Mouse (Mus musculus) small intestine, adult 2 months (tissue): ENCODE results near the gene Cep41. TPM values are rescaled to one million over a fixed set of nuclear protein-coding genes. Genes with fewer than 3 reads are reported as not detected.

Experiments used
- H3K27ac ChIP-seq: fragments of 200-500 bp; 2 replicates; pipeline ENCODE4 v1.5.1; 2012; ENCODE audit warnings: low read depth, low read length, control low read depth, inconsistent platforms; ENCODE audit not compliant: insufficient read depth
- H3K27me3 ChIP-seq: fragments of 200-500 bp; 2 replicates; pipeline ENCODE4 v1.6.1; 2012; ENCODE audit warnings: mild to moderate bottlenecking, moderate library complexity, low read length, inconsistent platforms; ENCODE audit not compliant: control insufficient read depth, insufficient read depth
- H3K36me3 ChIP-seq: fragments of 200-500 bp; 2 replicates; pipeline ENCODE4 v1.6.1; 2012; ENCODE audit warnings: mild to moderate bottlenecking, low read length, control low read depth, inconsistent platforms; ENCODE audit not compliant: control insufficient read depth, insufficient read depth
- H3K4me1 ChIP-seq: fragments of 200-500 bp; 2 replicates; pipeline ENCODE4 v1.6.1; 2012; ENCODE audit warnings: low read length, inconsistent platforms, mixed read lengths; ENCODE audit not compliant: control insufficient read depth, insufficient read depth, insufficient read length
- H3K4me3 ChIP-seq: fragments of 200-500 bp; 2 replicates; pipeline ENCODE4 v1.5.1; 2012; ENCODE audit warnings: low read depth, mild to moderate bottlenecking, control low read depth, inconsistent platforms, low read length, moderate library complexity
- CTCF ChIP-seq: fragments of 200-500 bp; IDR thresholded peaks from 2 replicates; pipeline ENCODE4 v1.5.1; 2012; ENCODE audit warnings: low read depth, mild to moderate bottlenecking, control low read depth, inconsistent platforms, low read length, moderate library complexity, mixed read lengths; ENCODE audit not compliant: insufficient replicate concordance, insufficient read length; ENCODE audit errors: extremely low read depth
- POLR2A ChIP-seq: fragments of 200-500 bp; IDR thresholded peaks from 2 replicates; pipeline ENCODE4 v1.6.1; 2012; ENCODE audit warnings: low read depth, mild to moderate bottlenecking, control low read depth, inconsistent platforms, low read length, moderate library complexity
- WGBS: fragments of 180-500 bp; shearing (Covaris S2); methylation state at CpG from one replicate; pipeline ENCODE4 v1.1.7; 2018; 5-methylcytosine and 5-hydroxymethylcytosine counted together
- polyA plus RNA-seq: library from polyadenylated mRNA; depleted of rRNA; stranded (reverse); fragments of >200 nt; gene quantifications from 2 replicates; pipeline ENCODE4 v1.2.3, GENCODE M21; 2012

Cep41 gene
- polyA plus RNA-seq, 1 experiment = 0.99 TPM

DNA sequence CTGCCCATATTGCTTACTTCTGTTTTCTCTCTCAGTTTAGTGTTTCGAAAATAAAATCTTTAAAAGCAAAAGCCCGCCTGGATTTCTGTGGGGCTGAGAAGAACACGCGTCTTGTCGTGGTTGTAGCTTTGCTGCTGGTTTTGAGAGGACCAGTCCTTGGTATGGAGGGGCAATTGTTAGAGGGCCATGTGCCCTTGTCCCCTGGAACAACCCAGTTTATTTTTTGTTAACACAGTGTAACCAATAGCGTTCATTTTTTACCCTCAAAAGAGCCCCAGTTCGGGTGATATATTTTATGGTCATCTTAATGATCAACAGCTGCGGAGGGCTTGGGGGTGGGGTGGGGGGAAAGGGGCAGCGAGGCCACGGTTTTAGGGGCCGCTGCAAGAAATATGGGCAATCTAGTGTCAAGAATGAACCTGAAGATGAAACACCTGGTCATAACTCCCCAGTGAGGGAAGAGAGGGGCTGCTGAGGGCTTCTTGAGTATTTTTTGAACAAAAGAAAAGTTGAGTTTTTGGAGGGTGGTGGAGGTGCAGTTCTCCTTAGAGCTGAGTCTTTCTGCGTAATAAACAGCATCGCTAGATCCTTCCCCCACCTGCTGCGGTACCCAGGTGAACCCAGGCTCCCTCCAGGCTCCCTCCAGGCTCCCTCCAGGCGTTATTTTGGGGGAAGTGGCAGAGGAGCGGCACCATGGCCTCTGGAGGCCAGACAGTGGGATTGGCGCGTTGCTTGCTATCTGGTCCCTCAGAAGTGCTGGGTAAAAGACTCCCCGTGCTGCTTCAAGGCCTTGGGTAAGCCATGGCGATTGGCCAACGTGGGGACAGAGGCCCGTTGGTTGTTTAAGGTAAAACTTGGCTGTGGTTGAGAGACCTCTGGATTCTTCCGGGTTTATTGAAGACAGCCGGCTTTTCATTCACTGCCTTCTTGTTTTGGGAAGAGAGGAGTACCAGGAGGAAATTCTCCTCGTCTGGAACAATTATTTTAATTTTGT is 17.1 kb upstream of the Cep41 start:
- Histone ChIP-seq H3K36me3 (no peaks in the 10 kb centered on the region), H3K4me1 (no peaks in the 10 kb centered on the region), H3K27me3 (peaks cover 3% of the 10 kb centered on the region; the same call in 1 of the 2 replicates), H3K4me3 (no peak overlapping the region), H3K27ac (no peak overlapping the region)
- no peak for TF ChIP-seq CTCF
- no peak for TF ChIP-seq POLR2A
- 61% methylated on average over 25 of the region's 25 CpGs for WGBS

DNA sequence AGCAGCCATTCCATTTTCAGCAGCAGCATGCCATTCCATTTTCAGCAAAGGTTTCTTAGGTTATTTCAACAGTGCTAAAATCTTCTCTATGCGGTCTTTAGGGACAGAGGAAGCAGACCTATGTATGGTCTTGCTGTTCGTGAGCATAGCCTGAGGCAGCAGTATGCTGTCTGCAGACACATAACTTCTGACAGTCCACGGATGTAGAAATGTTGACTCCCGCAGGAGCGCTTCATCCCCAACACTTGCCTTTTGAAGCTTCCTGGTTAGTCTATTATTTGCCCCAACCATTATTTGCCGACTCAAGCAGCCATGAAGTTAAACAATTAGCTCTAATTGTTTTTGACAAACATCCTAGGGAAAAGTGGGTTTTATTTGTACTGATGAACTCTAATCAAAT is 15.6 kb upstream of the Cep41 start:
- 71% methylated on average over 6 of the region's 6 CpGs for WGBS
- H3K4me3 ChIP-seq = no peak overlapping the region
- peaks cover 3% of the 10 kb centered on the region; the same call in 1 of the 2 replicates for H3K27me3 ChIP-seq
- H3K4me1 ChIP-seq = no peaks in the 10 kb centered on the region
- no peaks in the 10 kb centered on the region for H3K36me3 ChIP-seq
- no peak overlapping the region for H3K27ac ChIP-seq
- no peak for TF ChIP-seq CTCF
- TF ChIP-seq POLR2A = no peak

DNA sequence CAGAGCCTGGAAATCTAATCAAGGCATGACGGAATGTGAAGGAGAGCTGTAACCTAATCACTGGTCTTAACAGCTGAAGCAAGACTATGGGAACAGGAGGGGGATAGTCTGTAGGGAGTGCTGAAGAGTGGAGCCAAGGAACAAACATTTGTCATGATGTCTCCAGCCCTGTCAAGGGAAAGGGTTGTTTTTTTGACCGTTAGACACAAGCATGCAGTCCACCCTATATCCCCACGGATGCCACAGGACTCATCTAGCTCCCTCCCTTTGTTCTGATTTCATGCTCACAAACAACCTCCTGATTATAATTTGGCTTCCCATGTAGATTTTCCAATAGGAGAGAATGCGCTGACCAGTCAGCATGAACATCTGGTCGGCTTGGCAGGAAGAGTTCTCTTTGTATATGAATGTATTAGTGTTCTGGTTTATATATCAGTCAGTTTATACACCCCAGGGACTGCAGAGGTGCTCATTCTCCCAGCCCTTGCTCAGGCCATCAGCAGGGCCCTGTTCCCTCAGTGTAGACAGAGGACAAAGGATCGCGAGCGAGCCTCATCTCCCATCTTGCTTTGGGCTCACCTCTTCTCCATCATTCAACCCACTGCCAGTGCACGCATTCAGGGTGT is 10.5 kb upstream of the Cep41 start:
- no peak overlapping the region for H3K27ac ChIP-seq
- H3K4me3 ChIP-seq = no peak overlapping the region
- no peaks in the 10 kb centered on the region for H3K4me1 ChIP-seq
- H3K36me3 ChIP-seq = no peaks in the 10 kb centered on the region
- no peaks in the 10 kb centered on the region for H3K27me3 ChIP-seq
- TF ChIP-seq CTCF (no peak), POLR2A (no peak)
- 78% methylated on average over 9 of the region's 9 CpGs for WGBS

DNA sequence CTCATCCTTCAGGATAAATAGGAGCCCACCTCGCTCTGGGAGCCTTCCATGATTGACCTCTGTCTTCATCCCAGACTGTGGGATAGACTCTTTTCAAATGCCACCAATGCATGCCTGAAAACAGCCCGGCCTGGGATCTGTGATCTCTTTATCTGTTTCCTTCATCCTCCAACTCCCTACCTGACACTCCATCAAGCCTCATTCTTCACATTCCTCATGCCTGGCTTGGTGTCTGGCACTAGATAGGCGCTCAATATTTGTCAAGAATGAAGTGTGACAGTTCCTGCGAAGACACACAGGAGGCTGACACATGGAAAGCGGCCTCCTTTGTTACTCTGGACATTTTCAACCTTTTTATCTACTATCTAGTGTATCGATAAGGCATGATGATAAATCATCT is 9.9 kb upstream of the Cep41 start:
- Histone ChIP-seq H3K4me3 (no peak overlapping the region), H3K27me3 (no peaks in the 10 kb centered on the region), H3K4me1 (no peaks in the 10 kb centered on the region), H3K36me3 (no peaks in the 10 kb centered on the region), H3K27ac (no peak overlapping the region)
- no peak for TF ChIP-seq POLR2A
- no peak for TF ChIP-seq CTCF
- WGBS = 63% methylated on average over 6 of the region's 6 CpGs

DNA sequence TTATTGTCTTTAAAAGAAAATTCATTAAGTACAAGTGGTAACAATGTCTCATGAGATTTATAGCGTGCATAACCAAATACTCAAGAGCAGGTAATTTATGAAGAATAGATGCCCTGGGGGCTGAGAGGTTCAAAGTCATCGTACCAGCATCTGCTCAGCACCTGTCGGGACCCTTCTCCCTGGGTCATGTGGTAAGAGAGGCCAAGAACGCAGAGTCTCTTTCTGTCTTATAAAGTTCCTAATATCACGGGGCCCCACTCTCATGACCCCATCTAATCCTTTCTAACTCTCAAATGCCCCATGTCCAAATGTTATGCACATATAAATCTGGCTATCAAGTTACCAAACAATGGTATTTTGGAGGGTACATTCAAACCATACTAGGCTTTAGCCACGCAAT is 9.3 kb upstream of the Cep41 start:
- Histone ChIP-seq H3K27me3 (no peaks in the 10 kb centered on the region), H3K4me1 (no peaks in the 10 kb centered on the region), H3K36me3 (no peaks in the 10 kb centered on the region), H3K27ac (no peak overlapping the region), H3K4me3 (no peak overlapping the region)
- TF ChIP-seq POLR2A (no peak), CTCF (no peak)
- 86% methylated on average over 6 of the region's 6 CpGs for WGBS

DNA sequence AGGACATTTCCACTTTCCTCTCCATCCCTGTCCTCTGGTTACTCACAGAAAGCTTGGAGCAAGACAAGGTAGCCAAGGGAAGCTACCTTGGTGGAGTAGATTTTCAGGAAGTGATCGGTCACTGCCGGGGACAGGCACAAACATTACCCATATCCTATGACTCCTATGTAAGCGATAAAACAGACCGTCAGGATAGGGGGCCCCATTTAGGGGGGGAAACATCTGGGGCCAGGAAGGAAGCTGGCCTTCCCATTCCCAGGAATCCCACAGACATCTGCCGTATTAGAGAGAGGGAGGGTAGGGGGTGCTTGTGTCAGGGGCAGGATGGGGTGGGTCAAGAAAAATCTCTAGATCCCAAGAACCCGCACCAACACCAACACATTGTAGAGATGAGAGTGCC is 6.6 kb upstream of the Cep41 start:
- WGBS = 47% methylated on average over 6 of the region's 6 CpGs
- H3K27ac ChIP-seq = no peak overlapping the region

DNA sequence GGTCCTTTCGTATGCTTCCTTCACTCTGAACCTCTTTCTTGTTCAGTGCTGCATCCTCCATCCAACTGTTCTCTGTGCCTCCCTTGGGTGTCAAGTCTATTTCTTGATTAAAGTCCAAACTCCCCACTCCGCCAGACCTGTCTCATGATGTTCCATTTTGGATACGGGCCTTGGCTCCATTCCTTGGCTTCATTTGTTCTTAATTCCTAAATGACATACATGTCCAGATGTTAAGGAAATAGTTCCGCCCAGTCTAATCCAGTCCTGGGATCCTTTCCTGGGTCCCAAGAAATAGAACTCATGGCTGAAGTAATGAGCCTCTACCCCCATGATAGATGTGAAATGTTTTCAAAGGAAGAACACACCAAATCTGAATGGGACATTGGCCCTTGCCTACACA is 4.5 kb upstream of the Cep41 start:
- Histone ChIP-seq H3K36me3 (no peaks in the 10 kb centered on the region), H3K4me3 (no peak overlapping the region), H3K27me3 (no peaks in the 10 kb centered on the region), H3K4me1 (no peaks in the 10 kb centered on the region), H3K27ac (no peak overlapping the region)
- TF ChIP-seq POLR2A (no peak), CTCF (no peak)
- WGBS = 83% methylated on average over 4 of the region's 4 CpGs

More for the DNA sequence above, 6.6 kb upstream of the Cep41 start:
- Histone ChIP-seq H3K36me3 (no peaks in the 10 kb centered on the region), H3K27me3 (no peaks in the 10 kb centered on the region), H3K4me3 (no peak overlapping the region), H3K4me1 (no peaks in the 10 kb centered on the region)
- TF ChIP-seq POLR2A (no peak), CTCF (no peak)
